In genomic region chr14:27237522-27238187, GRCm38 (mm10) we compare ENCODE assay signal across 8 mouse cellular contexts.
A peak's percentile ranks its signal among the peaks of the same experiment; 100 is the strongest.
DNase-seq lines count a peak whose midpoint lies in the region; ATAC-seq and TF ChIP-seq lines count a peak whose summit lies in the region.

No protein-coding gene starts in this region.

- no peaks in the 10 kb centered on the region for H3K36me3 ChIP-seq in spleen, adult 2 months (ENCODE audit: control insufficient read depth, insufficient read depth, low read length)

- TF ChIP-seq CTCF in lung, adult 2 months (IDR thresholded peaks at IDR 0.05; ENCODE audit: insufficient read depth, low read length), result no peak
- TF ChIP-seq CTCF in spleen, adult 2 months (IDR thresholded peaks at IDR 0.05; ENCODE audit: extremely low read depth, insufficient read depth, insufficient read length, insufficient replicate concordance), result no peak

- peak overlapping the region; percentile 74 for H3K27ac ChIP-seq in spleen, adult 2 months (ENCODE audit: insufficient read depth, low read length)

- peak; percentile 70 for ATAC-seq in CD4-positive, CD25-positive, alpha-beta regulatory T cell, adult 4 months
- no peak for ATAC-seq in erythroblast, adult 5-6 weeks (replicated peaks; ENCODE audit: low FRiP score, poor library complexity, severe bottlenecking)

- peaks cover 18% of the 10 kb centered on the region for H3K4me1 ChIP-seq in lung, adult 2 months (ENCODE audit: control insufficient read depth, insufficient read depth, low read length)
- H3K4me1 ChIP-seq in spleen, adult 2 months (ENCODE audit: control insufficient read depth, insufficient read depth, insufficient read length), result peaks cover 18% of the 10 kb centered on the region; the same call in 1 of the 2 replicates

- WGBS in lung, adult 2 months, result 22% methylated on average over 12 of the region's 12 CpGs
- 4% methylated on average over 12 of the region's 12 CpGs for WGBS in spleen, adult 2 months

- peak; percentile 91 for DNase-seq in brain, adult 2 months (ENCODE audit: low read depth, low spot score)
- DNase-seq in gastrocnemius, postnatal 25 days, result peak; percentile 50
- DNase-seq in kidney, adult 18-20 months, result peak; percentile 57
- DNase-seq in lung, adult 2 months, result peak; percentile 52
- DNase-seq in spleen, adult 2 months (ENCODE audit: low read depth in 1 of 2, low spot score in 2 of 2), result peak in 1 of 2 experiments; percentile 60
- DNase-seq in left cerebral cortex, adult 11 months (ENCODE audit: low spot score), result no peak

- no peaks in the 10 kb centered on the region for H3K27me3 ChIP-seq in spleen, adult 2 months (ENCODE audit: control insufficient read depth, insufficient read depth, low read length)

- peak; percentile 88; the same call in 1 of the 2 replicates for TF ChIP-seq POLR2A in lung, adult 2 months (IDR thresholded peaks at IDR 0.05; ENCODE audit: borderline replicate concordance, extremely low read depth, low read depth, low read length)
- peak; percentile 21; the same call in 1 of the 2 replicates for TF ChIP-seq POLR2A in spleen, adult 2 months (IDR thresholded peaks at IDR 0.05; ENCODE audit: low read depth, low read length)

- peak overlapping the region; percentile 83 for H3K4me3 ChIP-seq in lung, adult 2 months (replicated peaks; ENCODE audit: extremely low read depth, low read depth, low read length)
- H3K4me3 ChIP-seq in spleen, adult 2 months (ENCODE audit: extremely low read depth, insufficient read depth, insufficient read length), result peak overlapping the region; percentile 67
